ENCODE assay signal across 18 mouse cellular contexts in the genomic region with DNA sequence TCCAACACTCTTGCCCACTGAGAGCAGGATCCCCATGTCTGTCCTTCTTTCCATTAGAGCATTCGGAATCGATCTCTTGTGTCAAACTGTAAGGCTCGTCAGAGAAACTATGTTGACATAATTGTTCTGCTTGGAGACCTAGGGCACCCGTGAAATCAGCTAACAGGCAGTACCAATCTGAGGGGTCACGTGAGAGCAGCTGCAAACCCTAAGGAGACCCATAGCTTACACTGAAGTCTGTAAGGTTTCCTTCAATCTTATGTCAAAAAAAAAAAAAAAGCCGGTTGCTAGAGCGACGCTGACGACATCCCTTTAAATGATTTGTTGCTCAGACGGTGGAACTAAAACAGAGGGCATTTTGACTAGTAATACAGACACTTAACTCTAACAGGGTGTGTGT.
"Had no signal": no experiment of that assay in that cellular context is flagged by ENCODE, and none has a peak within 500 bp of the region (broad histone marks: within the 10 kb centered on the region; RNA-seq: fewer than 3 reads in every experiment).

No protein-coding gene starts in this region.

- H3K4me2 ChIP-seq: lung, embryonic 15.5 days; midbrain, embryonic 12.5 days; neural tube, embryonic 13.5 days; neural tube, embryonic 15.5 days; stomach, embryonic 15.5 days had no signal

- H3K9me3 ChIP-seq: lung, embryonic 15.5 days; midbrain, embryonic 12.5 days; neural tube, embryonic 13.5 days; neural tube, embryonic 15.5 days; stomach, embryonic 15.5 days had no signal

- DNase-seq: liver, postnatal 0 days; lung, adult 2 months; lung, postnatal 10 days; lung, postnatal 4 days; midbrain, embryonic 14.5 days; retina, postnatal 1 day; right cerebral cortex, adult 18-20 months; thymus, adult 2 months; thymus, postnatal 25 days; thymus, postnatal 4 days had no signal

- H3K27ac ChIP-seq: lung, embryonic 15.5 days; midbrain, embryonic 12.5 days; neural tube, embryonic 13.5 days; neural tube, embryonic 15.5 days; stomach, embryonic 15.5 days; stomach, postnatal 0 days had no signal

- H3K9ac ChIP-seq: liver, postnatal 0 days; lung, embryonic 15.5 days; midbrain, embryonic 12.5 days; neural tube, embryonic 13.5 days; neural tube, embryonic 15.5 days; stomach, embryonic 15.5 days had no signal

- H3K27me3 ChIP-seq: lung, embryonic 15.5 days; midbrain, embryonic 12.5 days; neural tube, embryonic 13.5 days; neural tube, embryonic 15.5 days; stomach, embryonic 15.5 days had no signal

- H3K4me3 ChIP-seq: lung, embryonic 15.5 days; midbrain, embryonic 12.5 days; myocyte; neural tube, embryonic 13.5 days; neural tube, embryonic 15.5 days; stomach, embryonic 15.5 days had no signal

- ATAC-seq: liver, postnatal 0 days; midbrain, embryonic 16.5 days had no signal

- H3K4me1 ChIP-seq: lung, embryonic 15.5 days; midbrain, embryonic 12.5 days; neural tube, embryonic 13.5 days had no signal

- H3K36me3 ChIP-seq: lung, embryonic 15.5 days; midbrain, embryonic 12.5 days; neural tube, embryonic 13.5 days; neural tube, embryonic 15.5 days; stomach, embryonic 15.5 days had no signal
